Mouse (Mus musculus): ENCODE data around the gene Azin2.

Azin2 gene

GRCm38 (mm10) chr4:128962029-128962925, at the start of gene Azin2:
Gene Azin2, minus strand, starts transcription at chr4:128962442.
- peak; percentile 85 for DNase-seq (ENCODE audit: low spot score)

- DNase-seq (ENCODE audit: low spot score): peak; percentile 46
Measured at GRCm38 (mm10) chr4:129011604-129012121, 49.4 kb upstream of the Azin2 start.

GRCm38 (mm10) chr4:129009521-129009920, 47.3 kb upstream of the Azin2 start:
- no peak for DNase-seq (ENCODE audit: low spot score)

- DNase-seq (ENCODE audit: low spot score): no peak
Measured at GRCm38 (mm10) chr4:129008672-129009071, 46.4 kb upstream of the Azin2 start.

- no peak for DNase-seq (ENCODE audit: low spot score)
Measured at GRCm38 (mm10) chr4:129008006-129008519, 45.8 kb upstream of the Azin2 start.

- no peak for DNase-seq (ENCODE audit: low spot score)
Measured at GRCm38 (mm10) chr4:129003720-129004119, 41.5 kb upstream of the Azin2 start.

GRCm38 (mm10) chr4:129000786-129001185, 38.5 kb upstream of the Azin2 start:
- DNase-seq (ENCODE audit: low spot score): no peak

GRCm38 (mm10) chr4:128998401-128998800, 36.2 kb upstream of the Azin2 start:
- DNase-seq (ENCODE audit: low spot score): no peak

GRCm38 (mm10) chr4:128997258-128997657, 35.0 kb upstream of the Azin2 start:
- DNase-seq (ENCODE audit: low spot score): no peak

- no peak for DNase-seq (ENCODE audit: low spot score)
Measured at GRCm38 (mm10) chr4:128995238-128995637, 33.0 kb upstream of the Azin2 start.

GRCm38 (mm10) chr4:128993675-128994074, 31.4 kb upstream of the Azin2 start:
- DNase-seq (ENCODE audit: low spot score): no peak

- DNase-seq (ENCODE audit: low spot score): peak; percentile 90
Measured at GRCm38 (mm10) chr4:128993025-128993662, 30.9 kb upstream of the Azin2 start.

GRCm38 (mm10) chr4:128992176-128992575, 29.9 kb upstream of the Azin2 start:
- no peak for DNase-seq (ENCODE audit: low spot score)

GRCm38 (mm10) chr4:128991500-128992008, 29.3 kb upstream of the Azin2 start, which contains the start of gene Ak2:
Gene Ak2, plus strand, starts transcription at chr4:128991958.
- no peak for DNase-seq (ENCODE audit: low spot score)

- DNase-seq (ENCODE audit: low spot score): no peak
Measured at GRCm38 (mm10) chr4:128989678-128990077, 27.4 kb upstream of the Azin2 start.

- DNase-seq (ENCODE audit: low spot score): no peak
Measured at GRCm38 (mm10) chr4:128988911-128989310, 26.7 kb upstream of the Azin2 start.

- no peak for DNase-seq (ENCODE audit: low spot score)
Measured at GRCm38 (mm10) chr4:128984600-128984999, 22.4 kb upstream of the Azin2 start.

GRCm38 (mm10) chr4:128983656-128984055, 21.4 kb upstream of the Azin2 start:
- DNase-seq (ENCODE audit: low spot score): no peak

- no peak for DNase-seq (ENCODE audit: low spot score)
Measured at GRCm38 (mm10) chr4:128983151-128983550, 20.9 kb upstream of the Azin2 start.

- DNase-seq (ENCODE audit: low spot score): no peak
Measured at GRCm38 (mm10) chr4:128981833-128982180, 19.6 kb upstream of the Azin2 start.

- no peak for DNase-seq (ENCODE audit: low spot score)
Measured at GRCm38 (mm10) chr4:128980890-128981832, 18.9 kb upstream of the Azin2 start.
